Mouse (Mus musculus): ENCODE measurements around the gene Vwa1. TPM values are rescaled to one million over a fixed set of nuclear protein-coding genes. Genes with fewer than 3 reads are reported as not detected.

The Vwa1 gene
- total and polyA plus RNA-seq, 3 experiments = 0.13 to 1.8 (median 0.15) TPM

DNA sequence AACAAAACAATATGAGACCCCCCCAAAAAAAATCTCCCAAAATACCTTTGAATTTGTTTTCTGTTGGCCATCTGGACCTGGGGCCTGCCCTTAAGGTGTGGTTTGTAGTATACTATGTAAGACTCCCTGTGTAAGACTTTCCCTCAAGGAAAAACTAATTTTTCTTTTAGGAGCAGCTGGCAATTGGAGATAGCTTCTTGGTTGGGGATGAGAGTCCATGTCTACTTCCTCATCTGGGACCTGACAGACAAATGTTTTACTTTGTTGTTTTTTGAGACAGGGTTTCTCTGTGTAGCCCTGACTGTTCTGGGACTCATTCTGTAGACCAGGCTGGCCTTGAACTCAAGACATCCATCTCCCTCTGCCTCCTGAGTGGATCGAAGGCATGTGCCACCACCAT is 27.6 kb upstream of the Vwa1 start:
- Histone ChIP-seq H3K4me1 (ENCODE audit: control insufficient read depth in 1 of 2, insufficient read depth in 2 of 2) (peaks cover 10 to 22% of the 10 kb centered on the region in 2 experiments), H3K36me3 (replicated peaks in 1 of 2; ENCODE audit: control insufficient read depth in 1 of 2, insufficient read depth in 1 of 2, low read length in 1 of 2) (peaks cover 8 to 22% of the 10 kb centered on the region in 2 experiments), H3K27ac (ENCODE audit: insufficient read depth, low read depth) (no peak overlapping the region), H3K4me2 (ENCODE audit: insufficient read depth, low read depth, poor library complexity, severe bottlenecking) (no peak overlapping the region), H3K9ac (ENCODE audit: insufficient read depth, low read depth) (no peak overlapping the region), H3K79me2 (replicated peaks; ENCODE audit: control insufficient read depth, extremely low read depth, insufficient read depth, poor library complexity, severe bottlenecking) (peaks cover 28% of the 10 kb centered on the region), H3K27me3 (replicated peaks) (peaks cover 7% of the 10 kb centered on the region), H3K4me3 (replicated peaks in 1 of 3; ENCODE audit: low read depth in 2 of 3, low read length in 2 of 3, poor library complexity in 1 of 3) (no peak overlapping the region), H3K9me3 (replicated peaks; ENCODE audit: low read length) (no peaks in the 10 kb centered on the region)
- no peak for TF ChIP-seq RAD21 (IDR thresholded peaks at IDR 0.05; ENCODE audit: low read depth, low read length)
- no peak for TF ChIP-seq JUND (conservative IDR thresholded peaks at IDR 0.05; ENCODE audit: low read depth, low read length)
- no peak for TF ChIP-seq ZC3H11A (IDR thresholded peaks at IDR 0.05; ENCODE audit: low read depth, low read length)
- TF ChIP-seq MYC (IDR thresholded peaks at IDR 0.05; ENCODE audit: low read depth, low read length) = no peak
- no peak for TF ChIP-seq IRF4 (IDR thresholded peaks at IDR 0.05; ENCODE audit: low read depth, low read length)
- DNase-seq (ENCODE audit: extremely low read depth) = no peak
- dilution Hi-C loops (cut with MboI; ENCODE audit: extremely low pct_ligation_motif_present, extremely low pct_unique_long_range_greater_than_20kb, low sequenced_read_pairs) (no loop called here), in situ Hi-C loops (cut with MboI; ENCODE audit: low pct_ligation_motif_present, low pct_unique_long_range_greater_than_20kb, low sequenced_read_pairs) (no loop called here)

- H3K36me3 ChIP-seq (replicated peaks in 1 of 2; ENCODE audit: control insufficient read depth in 1 of 2, insufficient read depth in 1 of 2, low read length in 1 of 2) = no peaks in the 10 kb centered on the region
- H3K27me3 ChIP-seq (replicated peaks) = peaks cover 38% of the 10 kb centered on the region
- DNase-seq (ENCODE audit: extremely low read depth) = no peak
- no peak overlapping the region for H3K4me2 ChIP-seq (ENCODE audit: insufficient read depth, low read depth, poor library complexity, severe bottlenecking)
- H3K27ac ChIP-seq (ENCODE audit: insufficient read depth, low read depth) = no peak overlapping the region
- H3K4me3 ChIP-seq (replicated peaks in 1 of 3; ENCODE audit: low read depth in 2 of 3, low read length in 2 of 3, poor library complexity in 1 of 3) = no peak overlapping the region
- H3K9ac ChIP-seq (ENCODE audit: insufficient read depth, low read depth) = no peak overlapping the region
- no peaks in the 10 kb centered on the region for H3K79me2 ChIP-seq (replicated peaks; ENCODE audit: control insufficient read depth, extremely low read depth, insufficient read depth, poor library complexity, severe bottlenecking)
- no peaks in the 10 kb centered on the region for H3K9me3 ChIP-seq (replicated peaks; ENCODE audit: low read length)
- dilution Hi-C loops (cut with MboI; ENCODE audit: extremely low pct_ligation_motif_present, extremely low pct_unique_long_range_greater_than_20kb, low sequenced_read_pairs) (no loop called here), in situ Hi-C loops (cut with MboI; ENCODE audit: low pct_ligation_motif_present, low pct_unique_long_range_greater_than_20kb, low sequenced_read_pairs) (no loop called here)
- H3K4me1 ChIP-seq (ENCODE audit: control insufficient read depth in 1 of 2, insufficient read depth in 2 of 2) = peaks cover 0 to 2% of the 10 kb centered on the region in 2 experiments; a peak in 1 of 4 replicates
- no peak for TF ChIP-seq MYC (IDR thresholded peaks at IDR 0.05; ENCODE audit: low read depth, low read length)
- TF ChIP-seq GABPA (IDR thresholded peaks at IDR 0.05; ENCODE audit: insufficient replicate concordance, low read depth, low read length) = no peak
- no peak for TF ChIP-seq E2F4 (IDR thresholded peaks at IDR 0.05; ENCODE audit: insufficient replicate concordance, low read depth, low read length)
- TF ChIP-seq SMC3 (IDR thresholded peaks at IDR 0.05; ENCODE audit: low read depth, low read length) = no peak
- TF ChIP-seq HCFC1 (IDR thresholded peaks at IDR 0.05; ENCODE audit: low read depth, low read length) = no peak
- no peak for TF ChIP-seq ZKSCAN1 (IDR thresholded peaks at IDR 0.05; ENCODE audit: borderline replicate concordance, low read depth, low read length)
- TF ChIP-seq POLR2AphosphoS2 (IDR thresholded peaks at IDR 0.05; ENCODE audit: low read depth, low read length) = no peak
- no peak for TF ChIP-seq IRF4 (IDR thresholded peaks at IDR 0.05; ENCODE audit: low read depth, low read length)
- no peak for TF ChIP-seq SIN3A (IDR thresholded peaks at IDR 0.05; ENCODE audit: low read length)
- no peak for TF ChIP-seq TBP (conservative IDR thresholded peaks at IDR 0.05; ENCODE audit: low read depth, low read length)
Measured at GRCm38 (mm10) chr4:155793730-155794129, 19.2 kb upstream of the Vwa1 start.

Data from CH12.LX (cell line).